Mouse (Mus musculus) effector memory CD4-positive, alpha-beta T cell, adult 7 months (primary cell): ENCODE data around the gene Clec4b2. TPM values are rescaled to one million over a fixed set of nuclear protein-coding genes. Genes with fewer than 3 reads are reported as not detected.

Experiments
- polyA plus RNA-seq: library from polyadenylated mRNA; unstranded; fragments of 100-300 nt; shearing (Covaris generic); gene quantifications from one replicate; pipeline ENCODE4 v1.2.1, GENCODE M21; 2017

The Clec4b2 gene
- not detected for polyA plus RNA-seq

DNA sequence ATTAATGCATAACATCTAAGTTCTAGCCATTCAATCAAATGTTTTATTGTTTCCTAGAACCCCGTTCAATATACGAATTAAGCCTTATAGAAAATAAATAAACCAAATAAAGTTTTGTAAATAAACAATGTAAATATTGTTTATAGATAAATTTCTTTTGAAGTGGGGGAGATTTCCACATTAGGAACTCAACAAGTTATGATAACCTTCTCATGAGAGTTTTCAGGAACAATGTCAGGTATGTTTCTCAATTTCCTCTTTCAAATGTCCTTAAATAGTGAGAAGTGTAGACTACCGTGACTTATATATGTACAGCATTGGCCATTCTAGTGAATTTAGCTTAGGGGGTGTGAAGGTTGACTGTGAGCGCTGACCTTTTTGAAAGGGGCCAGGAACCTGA lies at the start of gene Clec4b2:
Gene Clec4b2, plus strand, starts transcription at position 301 of the 400 bp plus-strand sequence.

DNA sequence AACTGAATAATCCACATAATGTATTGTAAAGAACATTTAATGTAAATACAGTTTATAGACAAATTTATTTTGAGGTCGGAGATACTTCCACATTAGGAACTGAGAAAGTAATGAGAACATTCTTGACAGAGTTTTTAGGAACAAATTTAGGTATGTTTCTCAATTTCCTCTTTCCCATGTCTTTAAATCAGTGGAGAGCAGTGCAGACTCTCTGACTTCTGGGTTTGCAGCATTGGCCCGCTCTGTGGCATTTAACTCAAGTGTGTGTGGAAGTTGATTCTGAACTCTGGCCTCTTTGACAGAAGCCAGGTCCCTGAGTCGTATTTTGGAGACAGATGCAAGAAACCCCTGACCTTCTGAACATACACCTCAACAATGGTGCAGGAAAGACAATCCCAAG lies 57.0 kb downstream of the Clec4b2 start, which contains the start of gene Clec4n:
Gene Clec4n, plus strand, starts transcription at position 200 of the 400 bp plus-strand sequence.

Other genes with a start within 250 kb of the Clec4b2 start
- not detected for gene Clec4a3, start 220.4 kb upstream of the Clec4b2 start, polyA plus RNA-seq
- not detected for gene Clec4a4, start 182.5 kb upstream of the Clec4b2 start, polyA plus RNA-seq
- not detected for gene Clec4b1, start 122.9 kb upstream of the Clec4b2 start, polyA plus RNA-seq
- gene Clec4a2, start 66.5 kb upstream of the Clec4b2 start, polyA plus RNA-seq, result not detected
- not detected for gene Clec4n, start 57.0 kb downstream of the Clec4b2 start, polyA plus RNA-seq
- not detected for gene Clec4d, start 89.2 kb downstream of the Clec4b2 start, polyA plus RNA-seq
- gene Clec4e, start 117.0 kb downstream of the Clec4b2 start, polyA plus RNA-seq, result not detected
- not detected for gene Vmn2r19, start 135.4 kb downstream of the Clec4b2 start, polyA plus RNA-seq
- 0.06 TPM for gene Vmn2r20, start 245.2 kb downstream of the Clec4b2 start, polyA plus RNA-seq